Mouse (Mus musculus) testis, adult 2 months (tissue): ENCODE results near the gene Fis1.

Experiments
- CTCF ChIP-seq: fragments of 200-500 bp; IDR thresholded peaks from 2 replicates; pipeline ENCODE4 v1.5.1; 2012; ENCODE audit warnings: low read depth, mild to moderate bottlenecking, inconsistent platforms, low read length, moderate library complexity; ENCODE audit not compliant: control insufficient read depth, insufficient read depth, insufficient replicate concordance
- POLR2A ChIP-seq: fragments of 200-500 bp; IDR thresholded peaks from 2 replicates; pipeline ENCODE4 v1.6.1; 2012; ENCODE audit warnings: low read depth, mild to moderate bottlenecking, inconsistent platforms, low read length, moderate library complexity; ENCODE audit not compliant: control insufficient read depth

DNA sequence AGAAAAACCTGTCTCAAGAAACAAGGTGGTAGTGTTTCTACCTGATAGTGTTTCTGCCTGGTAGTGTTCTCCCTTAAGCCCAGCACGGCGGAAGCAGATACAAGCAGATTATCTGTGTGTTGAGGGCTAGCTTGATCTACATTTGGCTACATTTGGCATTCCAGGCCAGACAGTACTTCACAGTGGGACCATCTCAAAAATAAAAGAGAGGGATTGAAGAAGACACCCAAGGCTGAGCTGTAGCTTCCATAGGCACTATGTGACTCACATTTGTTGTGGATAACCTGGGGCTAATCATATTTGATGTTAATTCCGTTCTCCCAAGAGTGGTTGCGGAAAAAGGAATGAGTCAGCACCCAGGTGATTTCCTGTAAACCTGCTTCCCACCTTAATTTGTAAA is 922 bp upstream of the Fis1 start:
- TF ChIP-seq CTCF (no peak), POLR2A (no peak)
